Mouse (Mus musculus) adipocyte (in vitro differentiated cells): ENCODE data around the gene Actr10.

Experiments used
- DNase-seq: peaks from one replicate; pipeline ENCODE4 v3.0.0-alpha.2; 2016; ENCODE audit warnings: low spot score

Gene Actr10

DNA sequence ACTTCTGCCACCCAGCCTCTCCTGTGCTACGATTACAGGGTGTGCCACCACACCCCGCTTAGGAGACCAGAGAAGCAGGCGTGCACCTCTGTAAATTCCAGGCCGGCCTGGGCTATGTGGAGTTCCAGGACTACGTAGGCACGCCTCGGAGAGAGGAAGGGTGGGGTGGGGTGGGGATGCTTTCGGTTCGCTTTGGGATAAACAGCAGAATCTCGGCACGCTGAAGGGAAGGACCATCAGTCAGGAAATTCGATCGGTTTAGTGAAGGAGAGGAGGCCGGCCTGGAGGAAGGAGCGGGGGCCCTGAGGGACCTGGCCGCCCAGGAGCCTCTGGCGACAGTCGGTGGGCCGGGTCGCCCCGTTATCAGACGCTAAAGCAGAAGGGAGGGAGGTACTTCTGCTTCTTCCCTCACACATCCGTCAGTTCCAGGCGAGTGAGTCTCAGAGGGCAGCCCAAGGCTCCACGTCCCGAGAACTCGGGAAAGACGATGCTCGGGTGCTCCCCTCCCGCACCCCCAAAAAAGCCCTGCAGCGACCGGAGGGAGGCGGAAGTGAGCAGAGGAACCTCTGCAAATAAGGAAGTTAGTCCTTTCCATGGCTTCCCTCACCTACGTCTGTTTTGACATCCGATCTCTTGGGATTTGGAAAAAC, 30.6 kb downstream of the Actr10 start:
- peak; percentile 66 for DNase-seq

DNA sequence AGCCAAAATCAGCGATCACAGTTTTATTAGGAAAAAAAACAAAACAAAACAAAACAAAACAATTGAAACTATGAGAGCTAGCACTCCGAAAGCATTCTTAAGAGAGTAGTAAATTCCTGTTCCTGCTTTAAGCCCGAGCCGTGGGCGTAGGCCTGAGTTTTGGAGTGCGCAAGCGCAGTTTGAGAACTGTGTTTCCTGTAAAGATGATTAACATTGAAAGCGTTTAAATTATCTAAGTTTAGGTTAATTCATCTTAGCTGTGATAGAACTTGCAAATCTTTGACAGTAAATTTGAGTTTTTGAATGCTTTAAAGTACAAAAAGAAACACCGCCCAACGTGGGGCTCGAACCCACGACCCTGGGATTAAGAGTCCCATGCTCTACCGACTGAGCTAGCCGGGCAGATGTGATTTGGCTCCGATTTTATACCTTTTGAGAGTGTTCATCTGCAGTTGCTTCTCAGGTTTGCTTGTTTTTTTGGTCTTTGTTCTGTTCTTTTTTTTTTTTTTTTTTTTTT, 31.2 kb downstream of the Actr10 start:
- peak; percentile 96 for DNase-seq

DNA sequence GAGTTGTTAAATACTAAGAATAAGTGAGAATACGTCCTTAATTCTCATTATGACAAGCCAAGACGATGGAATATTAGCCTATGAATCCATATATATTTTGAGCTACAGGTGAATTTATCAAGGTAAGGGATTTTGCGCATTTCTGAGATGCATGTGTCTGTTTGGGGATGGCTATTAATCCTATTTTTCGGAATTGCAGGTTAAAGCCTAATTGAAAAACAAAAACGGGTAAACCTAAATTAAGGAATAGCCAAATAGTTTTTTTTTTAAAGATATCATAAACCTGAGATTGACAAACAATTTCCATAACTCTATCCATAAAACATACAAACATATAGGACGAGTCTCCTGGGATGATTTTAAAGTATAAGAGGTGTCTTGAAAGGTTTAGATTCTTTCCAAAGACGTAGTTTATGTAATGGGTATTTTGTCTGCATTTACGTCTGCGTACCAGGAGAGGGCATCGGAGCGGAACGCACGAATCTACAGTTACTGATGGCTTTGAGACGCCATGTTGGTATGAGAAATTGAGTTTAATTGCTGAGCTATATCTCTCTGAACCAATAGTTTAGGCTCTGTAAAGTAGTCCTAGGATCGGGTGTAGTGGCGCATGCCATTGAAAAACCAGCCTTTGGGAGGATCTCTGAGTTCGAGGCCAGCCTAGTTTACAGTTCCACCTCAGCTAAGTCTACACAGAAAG, 32.0 kb downstream of the Actr10 start:
- DNase-seq, result peak; percentile 85

DNA sequence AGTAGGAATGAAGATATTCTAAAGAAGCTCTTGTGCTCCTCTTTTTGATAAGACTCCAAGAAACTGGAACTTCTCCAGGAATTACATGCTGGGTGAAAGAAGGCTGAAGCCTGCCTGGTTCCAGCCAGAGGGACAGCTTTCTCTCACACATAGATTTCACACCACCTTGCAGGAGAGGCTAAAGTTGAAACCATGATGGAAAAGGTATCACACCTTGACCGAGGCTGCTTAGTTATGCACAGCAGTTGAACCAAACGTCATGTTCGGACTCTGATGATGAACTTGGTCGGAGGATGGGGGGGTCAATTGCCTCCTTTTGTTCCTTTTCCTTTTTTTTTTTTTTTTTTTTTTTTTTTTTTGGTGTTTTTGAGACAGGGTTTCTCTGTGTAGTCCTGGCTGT, 36.2 kb downstream of the Actr10 start:
- peak; percentile 25 for DNase-seq

DNA sequence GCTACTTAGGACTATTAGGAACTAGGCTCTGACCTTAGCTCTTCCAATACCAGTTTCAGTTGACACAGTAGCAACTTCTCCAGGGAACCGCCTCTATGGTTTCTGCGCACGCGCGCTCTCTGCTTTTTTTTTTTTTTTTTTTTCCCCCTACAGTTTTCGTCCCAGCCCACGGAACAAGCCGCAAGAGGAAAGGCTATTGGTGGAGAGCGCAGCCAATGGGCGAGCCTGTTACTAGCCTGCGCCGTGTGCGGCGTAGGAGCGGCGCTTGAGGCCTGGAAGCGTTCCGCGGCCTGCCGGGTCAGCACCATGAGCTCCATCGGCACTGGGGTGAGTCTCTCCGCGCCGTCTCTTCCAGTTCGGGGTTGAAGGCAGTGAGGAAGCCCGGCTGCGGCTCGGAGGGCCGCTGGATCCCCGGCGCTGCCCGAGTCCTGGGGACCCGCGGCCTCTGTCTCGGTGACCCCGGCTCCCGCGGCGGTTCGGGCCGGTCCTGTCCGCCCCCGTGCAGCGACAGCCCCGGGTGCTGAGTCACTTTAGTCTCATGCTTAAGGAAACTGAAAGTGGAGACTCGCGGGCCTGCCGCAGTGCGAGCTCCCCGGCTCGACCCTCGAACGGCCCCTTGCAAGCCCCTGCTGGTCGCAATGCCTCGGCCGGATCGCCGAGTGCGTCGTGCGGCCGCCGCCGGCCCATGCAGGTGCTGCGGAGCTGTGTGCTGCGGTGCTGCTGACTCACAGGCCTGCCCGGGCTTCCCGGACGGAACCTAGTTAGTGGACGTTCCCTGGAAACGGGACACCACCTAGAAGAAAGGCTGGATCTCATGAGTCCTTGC, 37.0 kb downstream of the Actr10 start, which contains the start of gene Psma3:
TSS of gene Psma3 (plus strand) at position 181 of the 826 bp plus-strand sequence.
- DNase-seq, result peak; percentile 96

DNA sequence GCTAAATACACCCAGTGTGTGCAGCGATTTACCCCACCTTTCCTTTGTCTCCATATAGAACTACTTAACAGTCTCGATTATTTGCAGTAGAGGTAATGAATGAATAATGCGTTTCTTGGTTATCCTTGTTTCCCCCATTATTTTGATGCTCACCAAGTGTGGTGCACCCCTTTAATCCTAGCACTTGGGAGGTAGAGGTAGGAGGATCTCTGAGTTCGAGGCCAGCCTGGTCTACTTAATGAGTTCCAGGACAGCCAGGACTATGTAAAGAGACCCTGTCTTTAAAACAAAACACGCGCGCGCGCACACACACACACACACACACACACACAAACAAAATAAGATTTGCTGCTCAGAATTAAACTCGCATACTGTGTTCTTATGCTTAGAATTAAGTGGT, 37.7 kb downstream of the Actr10 start:
- DNase-seq, result peak; percentile 44

DNA sequence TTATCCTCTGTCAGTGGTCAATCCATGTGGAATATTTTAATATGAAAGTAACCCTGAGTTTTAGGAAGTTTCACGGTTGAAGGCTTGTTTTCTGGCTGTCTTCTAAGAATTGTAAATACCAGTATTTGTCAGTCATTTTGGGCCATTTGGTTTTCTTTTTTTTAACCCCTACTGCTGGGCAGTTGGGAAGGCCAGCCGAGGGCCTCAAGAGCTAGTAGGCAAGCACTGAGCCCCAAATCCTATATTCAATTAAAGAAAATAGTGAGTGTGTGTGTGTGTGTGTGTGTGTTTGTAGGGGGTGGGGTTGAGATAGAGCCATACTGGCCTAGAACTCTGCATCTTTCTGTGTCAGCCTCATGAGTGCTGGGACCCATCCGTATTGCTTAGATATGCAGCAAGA, 38.2 kb downstream of the Actr10 start:
- peak; percentile 54 for DNase-seq

DNA sequence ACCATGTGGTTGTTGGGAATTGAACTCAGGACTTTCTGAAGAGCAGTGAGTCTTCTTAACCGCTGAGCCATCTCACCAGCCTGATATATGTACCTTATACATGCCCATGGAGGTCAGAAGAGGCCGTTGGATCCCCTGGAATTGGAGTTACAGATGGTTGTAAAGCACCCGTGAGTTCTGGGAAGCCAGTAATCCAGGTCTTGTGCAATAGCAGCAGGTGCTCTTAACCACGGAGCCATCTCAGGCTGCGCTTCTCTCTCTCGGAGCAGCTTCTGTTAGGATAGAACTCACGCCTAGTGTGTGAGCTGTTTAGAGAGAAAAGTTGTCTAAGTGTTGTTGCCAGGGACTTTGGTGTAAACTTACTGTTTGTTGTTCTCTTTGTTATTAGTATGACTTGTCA, 40.7 kb downstream of the Actr10 start:
- DNase-seq, result no peak

DNA sequence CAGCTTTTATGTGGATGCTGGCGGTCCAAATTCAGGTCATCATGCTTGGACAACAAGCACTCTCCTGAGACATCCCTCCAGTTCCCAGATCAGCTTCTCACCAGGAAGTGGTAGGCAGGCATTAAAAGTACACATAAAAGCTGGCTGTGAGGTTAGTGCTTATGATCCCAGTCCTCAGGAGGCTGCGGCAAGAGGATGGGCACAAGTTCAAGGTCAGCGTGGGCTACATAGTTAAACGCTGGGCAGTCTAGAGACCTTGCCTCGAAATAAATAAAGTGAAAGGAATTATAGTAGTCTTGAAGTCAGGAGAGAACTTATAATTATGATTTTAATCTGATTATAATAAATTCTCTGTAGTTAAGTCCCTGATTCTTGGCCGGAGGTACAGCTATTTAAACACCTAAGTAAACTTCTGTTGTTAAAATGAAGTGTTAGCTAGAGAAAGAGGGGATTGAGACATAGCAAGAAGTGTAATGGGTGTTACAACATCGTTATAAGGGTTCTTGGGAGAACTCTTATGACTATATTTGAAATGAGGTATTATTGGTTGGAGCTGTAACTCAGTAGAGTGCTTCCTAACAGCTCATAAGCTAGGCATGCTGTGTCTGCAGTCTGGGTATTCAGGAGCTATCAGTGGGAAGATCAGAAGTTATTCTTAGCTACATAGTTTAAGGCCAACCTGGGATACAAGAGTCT, 47.3 kb downstream of the Actr10 start:
- DNase-seq, result no peak

DNA sequence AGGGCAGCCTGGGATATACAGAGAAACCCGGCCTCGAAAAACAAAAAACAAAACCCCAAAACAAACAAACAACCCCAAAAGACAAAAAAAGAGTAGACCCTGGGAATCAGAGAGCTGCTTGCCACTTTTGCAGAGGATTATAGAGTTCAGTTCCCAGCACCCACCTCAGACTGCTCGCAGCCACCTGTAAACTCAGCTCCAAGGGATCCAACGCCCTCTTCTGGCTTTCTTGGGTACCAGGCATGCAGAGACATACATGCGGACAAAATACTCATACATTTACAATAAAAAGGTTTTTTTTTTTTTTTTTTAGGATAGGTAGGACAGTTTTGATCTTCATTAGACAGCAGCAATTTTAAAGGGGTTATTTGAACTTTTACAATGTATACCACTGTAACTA, 59.6 kb downstream of the Actr10 start:
- no peak for DNase-seq

DNA sequence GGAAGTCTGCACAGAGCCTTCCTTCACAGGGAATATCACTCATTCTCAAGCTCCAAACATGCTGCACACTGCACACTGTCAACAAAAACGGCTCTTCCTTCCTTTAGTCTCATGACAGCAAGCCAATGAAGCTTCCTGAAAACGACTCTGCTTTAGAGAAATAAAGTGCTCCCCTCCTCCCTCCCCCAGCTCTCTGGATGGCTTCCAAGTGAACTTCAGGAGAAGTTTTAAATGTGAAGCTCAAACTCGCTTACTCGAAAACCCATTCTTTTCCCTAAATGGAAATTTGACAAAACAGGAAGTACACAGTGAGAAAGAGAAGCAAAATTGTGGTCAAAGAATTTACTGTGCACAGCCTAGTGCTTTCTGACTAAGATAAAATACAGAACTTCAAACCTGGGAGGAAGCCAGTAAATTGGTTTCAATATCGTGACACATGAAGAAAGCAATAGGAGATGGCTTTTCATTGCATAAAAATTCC, 61.8 kb downstream of the Actr10 start:
- DNase-seq, result peak; percentile 85

DNA sequence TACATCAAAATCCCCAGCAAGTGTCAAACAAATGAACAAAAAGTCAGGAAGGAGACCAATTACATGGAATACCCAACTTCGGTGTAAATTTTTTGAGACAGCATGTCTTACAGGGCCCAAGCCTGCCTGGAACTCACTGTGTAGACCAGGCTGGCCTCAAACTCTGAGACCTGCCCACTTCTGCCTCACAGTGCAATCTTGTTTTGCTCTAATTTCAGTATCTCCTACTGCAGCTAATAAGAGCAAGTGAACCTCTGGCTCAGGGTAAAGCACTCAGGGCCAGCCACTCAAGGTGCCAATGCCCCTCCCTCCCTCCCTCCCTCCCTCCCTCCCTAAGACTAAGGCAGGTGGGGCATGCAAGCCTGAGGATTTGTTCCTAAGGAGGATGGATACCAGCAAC, 62.7 kb downstream of the Actr10 start:
- DNase-seq, result no peak

DNA sequence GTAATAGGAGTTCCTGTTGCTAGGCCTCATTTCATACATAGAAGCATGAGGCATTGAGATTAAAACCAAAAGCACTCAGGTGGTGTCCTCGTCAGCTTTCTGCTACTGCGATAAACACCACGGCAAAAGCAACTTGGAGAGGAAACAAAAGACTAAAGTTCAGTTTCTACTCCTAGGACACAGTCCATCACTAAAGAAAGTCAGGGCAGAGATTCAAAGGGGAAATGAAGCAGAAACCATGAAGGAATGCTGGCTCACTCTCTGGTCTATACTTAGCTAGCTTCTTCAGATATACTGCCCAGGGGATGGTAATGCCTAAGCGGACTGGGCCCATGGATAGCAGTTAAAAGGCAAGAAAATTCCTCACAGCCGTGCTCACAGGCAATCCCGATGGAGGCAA, 63.8 kb downstream of the Actr10 start:
- DNase-seq, result no peak

DNA sequence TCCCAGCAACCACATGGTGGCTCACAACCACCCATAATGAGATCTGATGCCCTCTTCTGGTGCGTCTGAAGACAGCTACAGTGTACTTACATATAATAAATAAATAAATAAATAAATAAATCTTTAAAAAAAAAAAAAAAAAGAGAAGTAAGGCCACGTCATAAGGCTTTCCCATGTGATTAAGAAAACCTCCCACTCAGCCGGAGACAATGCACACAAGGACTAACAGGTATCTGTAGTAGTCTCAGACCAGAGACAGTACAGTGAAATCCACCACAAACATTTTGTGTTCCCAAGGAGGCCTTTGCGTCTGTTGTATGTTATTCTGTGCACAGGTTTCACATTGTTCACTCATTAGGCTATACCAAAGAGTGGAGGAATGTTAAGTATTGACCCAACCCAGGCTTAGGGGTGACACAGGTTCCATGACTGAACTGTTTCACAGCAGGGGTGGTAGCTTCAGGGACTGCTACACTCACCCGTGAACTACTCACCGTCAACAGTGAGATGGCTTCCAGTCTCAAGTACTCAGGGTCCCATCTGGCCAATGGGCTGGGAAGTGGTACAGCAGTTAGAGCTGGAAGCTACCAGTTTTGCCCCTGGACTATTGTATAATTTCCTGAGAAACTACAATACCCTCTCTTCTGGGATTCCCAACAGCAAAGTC, 66.2 kb downstream of the Actr10 start:
- DNase-seq, result no peak

DNA sequence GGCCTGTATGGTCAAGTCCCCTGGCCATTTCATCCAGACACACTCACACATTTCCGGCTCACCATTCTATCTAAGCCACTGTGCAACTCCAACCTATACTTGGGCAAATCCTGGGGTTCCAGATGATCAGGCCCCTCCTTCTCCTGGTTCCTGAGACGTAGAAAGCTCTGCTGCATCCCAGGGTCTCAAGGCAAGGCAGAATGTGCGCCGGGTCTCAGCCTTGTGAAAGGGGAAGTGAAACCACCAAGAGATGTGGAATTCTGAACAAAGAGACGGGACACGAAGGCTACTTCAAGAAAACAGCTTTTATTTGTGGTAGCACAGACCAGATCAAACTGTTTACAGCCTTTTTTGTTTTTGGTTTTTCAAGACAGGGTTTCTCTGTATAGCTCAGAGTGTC, 68.5 kb downstream of the Actr10 start:
- DNase-seq, result no peak

DNA sequence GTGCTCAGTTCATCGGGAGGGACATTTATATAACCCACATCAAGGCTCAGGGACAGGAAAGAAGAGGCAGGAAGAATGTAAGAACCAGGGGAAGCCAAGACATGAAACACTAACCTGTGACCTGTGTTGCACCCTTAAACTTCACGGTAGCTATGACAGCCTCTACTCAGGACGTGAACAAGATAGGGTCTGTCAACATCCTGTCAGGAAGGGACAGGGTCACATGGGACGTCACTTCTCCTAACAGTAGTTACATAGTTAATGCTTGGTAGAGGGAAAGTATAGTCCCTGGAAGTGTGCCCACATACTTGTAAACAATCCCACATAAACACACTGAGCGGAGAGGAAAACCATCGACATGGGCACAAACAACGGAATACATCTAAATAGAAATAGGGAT, 69.2 kb downstream of the Actr10 start:
- DNase-seq, result no peak

DNA sequence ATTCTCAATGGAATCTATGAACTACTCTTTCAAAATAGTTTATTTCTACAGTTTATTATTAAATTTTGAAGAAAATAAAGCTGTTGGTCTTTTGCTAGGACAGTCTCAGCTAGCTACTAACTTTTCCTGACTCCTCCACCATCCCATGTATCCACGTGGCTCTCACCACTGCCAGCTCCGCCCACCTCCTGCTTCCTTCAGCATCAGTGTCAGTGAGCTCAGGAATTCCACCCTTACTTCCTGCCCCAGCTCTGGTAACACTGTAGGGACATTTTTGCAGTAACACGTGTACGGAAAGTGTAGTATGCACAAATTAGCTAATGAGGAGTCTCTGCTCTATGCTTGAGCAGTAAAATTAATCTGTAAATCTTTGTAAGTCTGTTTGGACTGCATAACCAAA, 72.1 kb downstream of the Actr10 start:
- DNase-seq, result no peak
